Mouse (Mus musculus) kidney, postnatal 0 days (tissue): ENCODE measurements around the gene Was. TPM values are rescaled to one million over a fixed set of nuclear protein-coding genes. Genes with fewer than 3 reads are reported as not detected.

Experiments used
- ATAC-seq: fragments of 200-750 bp; cut with Nextera tagmentation; replicated peaks from 2 replicates; pipeline ENCODE4 v1.8.0; 2017; ENCODE audit warnings: low read depth, moderate number of reproducible peaks, moderate TSS enrichment, moderate library complexity; ENCODE audit not compliant: low FRiP score
- DNase-seq: peaks from one replicate; pipeline ENCODE4 v3.0.0-alpha.2; 2016; ENCODE audit warnings: low spot score
- H3K27ac ChIP-seq: fragments of 300-500 bp; sonication (generic); 2 replicates; pipeline ENCODE4 v1.5.1; 2014; ENCODE audit warnings: mild to moderate bottlenecking
- H3K27me3 ChIP-seq: fragments of 300-500 bp; sonication (generic); 2 replicates; pipeline ENCODE4 v1.6.1; 2014; ENCODE audit warnings: low read length, mixed read lengths; ENCODE audit not compliant: insufficient read depth
- H3K36me3 ChIP-seq: fragments of 300-500 bp; sonication (generic); 2 replicates; pipeline ENCODE4 v1.6.1; 2014; ENCODE audit warnings: low read length, mixed read lengths; ENCODE audit not compliant: insufficient read depth
- H3K4me1 ChIP-seq: fragments of 300-500 bp; sonication (generic); replicated peaks from 2 replicates; pipeline ENCODE4 v1.6.1; 2014; ENCODE audit warnings: antibody characterized with exemption, low read length, mixed read lengths; ENCODE audit not compliant: insufficient read depth
- H3K4me2 ChIP-seq: fragments of 300-500 bp; sonication (generic); 2 replicates; pipeline ENCODE4 v1.6.1; 2014; ENCODE audit warnings: mild to moderate bottlenecking, low read length, moderate library complexity, mixed read lengths
- H3K4me3 ChIP-seq: fragments of 300-500 bp; sonication (generic); replicated peaks from 2 replicates; pipeline ENCODE4 v1.5.1; 2014; ENCODE audit warnings: low read depth, low read length
- H3K9ac ChIP-seq: fragments of 300-500 bp; sonication (generic); 2 replicates; pipeline ENCODE4 v1.6.1; 2014; ENCODE audit warnings: low read depth, low read length
- H3K9me3 ChIP-seq: fragments of 300-500 bp; sonication (generic); replicated peaks from 2 replicates; pipeline ENCODE4 v1.6.1; 2016; ENCODE audit warnings: low read length, inconsistent platforms, mixed read lengths
- CTCF ChIP-seq: IDR thresholded peaks from 2 replicates; pipeline ENCODE4 v1.5.1; 2016; ENCODE audit warnings: antibody characterized with exemption, low read depth, mild to moderate bottlenecking, moderate library complexity
- WGBS: fragments of 180-500 bp; shearing (Covaris S2); extraction: QIAGEN DNeasy Blood & Tissue Kit; methylation state at CpG from one replicate; pipeline ENCODE4 v1.1.7; 2014; 5-methylcytosine and 5-hydroxymethylcytosine counted together
- polyA plus RNA-seq: library from polyadenylated mRNA; unstranded; fragments of >200 nt; fragmentation: Nextera tagmentation; extraction: Ambion mirVana; gene quantifications from 2 replicates; pipeline ENCODE4 v1.2.1, GENCODE M21; 2015

Was gene
- polyA plus RNA-seq, 1 experiment from 2014 or later = 0.16 TPM

DNA sequence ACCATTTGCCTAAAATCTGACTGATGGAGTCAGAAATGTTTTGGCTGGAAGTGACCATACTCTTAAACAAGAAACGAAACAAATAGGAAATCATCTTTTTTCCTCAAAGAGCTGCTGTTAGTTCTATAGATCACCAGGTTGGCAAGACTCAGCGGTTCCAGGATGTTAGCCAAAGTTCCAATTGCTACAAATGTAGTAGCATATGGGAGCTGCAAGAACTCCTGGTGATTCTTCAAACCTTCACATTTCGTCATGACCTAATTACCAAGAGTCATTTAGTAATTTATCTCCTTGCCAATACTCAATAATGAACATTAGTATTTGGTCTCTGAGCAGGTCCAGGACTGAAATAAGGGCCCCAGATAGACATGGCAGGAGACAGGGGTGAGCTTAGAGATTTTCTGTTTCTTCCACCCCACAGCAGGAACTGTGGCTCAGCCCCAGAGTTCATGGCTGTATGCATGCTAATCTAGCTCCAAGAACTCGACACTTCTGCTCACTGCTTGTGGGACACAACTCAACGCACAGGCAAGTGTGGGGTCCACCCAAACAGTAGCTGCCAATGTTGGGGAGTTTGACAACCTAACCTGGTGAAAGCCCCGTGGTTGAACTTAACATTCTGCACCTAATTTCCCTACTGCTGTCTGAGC, 33.6 kb upstream of the Was start:
- Histone ChIP-seq H3K36me3 (0 out of 2 replicates have a peak, but pooled peaks cover 4% of the 10 kb centered on the region), H3K4me2 (no peak overlapping the region), H3K9ac (no peak overlapping the region), H3K4me3 (no peak overlapping the region), H3K9me3 (no peaks in the 10 kb centered on the region), H3K27ac (no peak overlapping the region), H3K4me1 (no peaks in the 10 kb centered on the region), H3K27me3 (no peaks in the 10 kb centered on the region)
- 80% methylated on average over 6 of the region's 6 CpGs for WGBS
- DNase-seq (no peak), ATAC-seq (no peak)
- TF ChIP-seq CTCF = no peak

GRCm38 (mm10) chrX:8117264-8117663, 27.0 kb upstream of the Was start:
- Histone ChIP-seq H3K27ac (no peak overlapping the region), H3K9ac (no peak overlapping the region), H3K4me1 (no peaks in the 10 kb centered on the region), H3K4me3 (no peak overlapping the region), H3K27me3 (no peaks in the 10 kb centered on the region), H3K36me3 (no peaks in the 10 kb centered on the region), H3K4me2 (no peak overlapping the region), H3K9me3 (no peaks in the 10 kb centered on the region)
- TF ChIP-seq CTCF = no peak
- DNase-seq (no peak), ATAC-seq (no peak)

GRCm38 (mm10) chrX:8115275-8115674, 25.0 kb upstream of the Was start:
- peak; percentile 4 for DNase-seq
- no peak for ATAC-seq

GRCm38 (mm10) chrX:8105019-8105418, 14.7 kb upstream of the Was start:
- H3K36me3 ChIP-seq = no peaks in the 10 kb centered on the region
- TF ChIP-seq CTCF = no peak
- WGBS = 95% methylated on average over 3 of the region's 3 CpGs
- no peak overlapping the region for H3K4me3 ChIP-seq
- ATAC-seq = no peak
- no peak for DNase-seq
- no peaks in the 10 kb centered on the region for H3K4me1 ChIP-seq
- H3K9me3 ChIP-seq = no peaks in the 10 kb centered on the region
- no peak overlapping the region for H3K27ac ChIP-seq
- no peak overlapping the region for H3K4me2 ChIP-seq
- no peak overlapping the region for H3K9ac ChIP-seq
- H3K27me3 ChIP-seq = no peaks in the 10 kb centered on the region

More at GRCm38 (mm10) chrX:8115275-8115674, 25.0 kb upstream of the Was start:
- Histone ChIP-seq H3K4me3 (no peak overlapping the region), H3K4me1 (no peaks in the 10 kb centered on the region), H3K9ac (no peak overlapping the region), H3K4me2 (no peak overlapping the region), H3K27me3 (no peaks in the 10 kb centered on the region), H3K27ac (no peak overlapping the region), H3K36me3 (no peaks in the 10 kb centered on the region), H3K9me3 (no peaks in the 10 kb centered on the region)
- 78% methylated on average over 4 of the region's 4 CpGs for WGBS
- peak; percentile 34; the same call in 1 of the 2 replicates for TF ChIP-seq CTCF

DNA sequence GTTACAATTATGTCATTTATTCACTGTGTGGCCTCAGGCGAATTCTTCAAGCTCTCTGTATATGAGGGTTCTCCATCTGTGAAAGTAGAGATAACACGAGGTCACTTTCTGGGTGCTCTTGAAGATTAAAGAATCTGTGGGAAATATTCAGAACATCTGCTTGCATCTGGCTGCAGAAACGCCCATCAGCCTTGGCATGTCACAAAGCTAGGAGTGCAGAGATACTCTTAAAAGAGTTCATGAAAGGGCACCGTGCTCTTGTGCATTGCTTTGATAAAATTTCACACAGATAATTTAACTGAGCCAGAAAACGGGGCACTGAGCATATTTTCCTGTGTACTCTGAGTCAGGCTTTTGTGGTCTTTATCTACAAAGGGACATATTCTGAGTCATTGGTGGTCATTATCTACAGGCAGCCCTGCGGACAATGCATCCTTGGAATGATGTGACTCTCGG, 11.9 kb upstream of the Was start:
- H3K4me2 ChIP-seq = no peak overlapping the region
- TF ChIP-seq CTCF = no peak
- no peaks in the 10 kb centered on the region for H3K4me1 ChIP-seq
- WGBS = 63% methylated on average over 7 of the region's 7 CpGs
- no peak for ATAC-seq
- no peaks in the 10 kb centered on the region for H3K36me3 ChIP-seq
- no peak for DNase-seq
- no peaks in the 10 kb centered on the region for H3K9me3 ChIP-seq
- H3K27ac ChIP-seq = no peak overlapping the region
- H3K9ac ChIP-seq = no peak overlapping the region
- no peak overlapping the region for H3K4me3 ChIP-seq
- no peaks in the 10 kb centered on the region for H3K27me3 ChIP-seq

- Histone ChIP-seq H3K4me1 (no peaks in the 10 kb centered on the region), H3K4me2 (no peak overlapping the region), H3K27me3 (no peaks in the 10 kb centered on the region), H3K9me3 (no peaks in the 10 kb centered on the region), H3K27ac (no peak overlapping the region), H3K9ac (no peak overlapping the region), H3K36me3 (no peaks in the 10 kb centered on the region), H3K4me3 (no peak overlapping the region)
- ATAC-seq (no peak), DNase-seq (peak; percentile 67)
- 21% methylated on average over 3 of the region's 3 CpGs for WGBS
- TF ChIP-seq CTCF = peak; percentile 64; the same call in 1 of the 2 replicates
Observed at GRCm38 (mm10) chrX:8101017-8101416, 10.7 kb upstream of the Was start.

GRCm38 (mm10) chrX:8099435-8099834, 9.1 kb upstream of the Was start:
- H3K4me1 ChIP-seq = no peaks in the 10 kb centered on the region
- no peak overlapping the region for H3K27ac ChIP-seq
- DNase-seq (no peak), ATAC-seq (no peak)
- H3K4me2 ChIP-seq = no peak overlapping the region
- WGBS = 62% methylated on average over 4 of the region's 4 CpGs
- no peaks in the 10 kb centered on the region for H3K9me3 ChIP-seq
- no peaks in the 10 kb centered on the region for H3K27me3 ChIP-seq
- TF ChIP-seq CTCF = no peak
- no peak overlapping the region for H3K9ac ChIP-seq
- no peak overlapping the region for H3K4me3 ChIP-seq
- H3K36me3 ChIP-seq = no peaks in the 10 kb centered on the region
